Mouse (Mus musculus) lung, adult 10 weeks (tissue): Measurements from ENCODE around the gene Prickle4. TPM values are rescaled to one million over a fixed set of nuclear protein-coding genes. Genes with fewer than 3 reads are reported as not detected.

Source experiments
- polyA plus RNA-seq: library from polyadenylated mRNA; stranded (reverse); fragments of 350-450 nt; fragmentation: Illumina TruSeq; extraction: RNeasy Lipid Tissue Mini Kit (QIAGEN cat#74804); gene quantifications from one replicate; pipeline ENCODE4 v1.2.3, GENCODE M21; 2014; ENCODE audit warnings: low read depth, low replicate concordance; ENCODE audit not compliant: insufficient read depth

The Prickle4 gene
- polyA plus RNA-seq: 1.5 TPM

DNA sequence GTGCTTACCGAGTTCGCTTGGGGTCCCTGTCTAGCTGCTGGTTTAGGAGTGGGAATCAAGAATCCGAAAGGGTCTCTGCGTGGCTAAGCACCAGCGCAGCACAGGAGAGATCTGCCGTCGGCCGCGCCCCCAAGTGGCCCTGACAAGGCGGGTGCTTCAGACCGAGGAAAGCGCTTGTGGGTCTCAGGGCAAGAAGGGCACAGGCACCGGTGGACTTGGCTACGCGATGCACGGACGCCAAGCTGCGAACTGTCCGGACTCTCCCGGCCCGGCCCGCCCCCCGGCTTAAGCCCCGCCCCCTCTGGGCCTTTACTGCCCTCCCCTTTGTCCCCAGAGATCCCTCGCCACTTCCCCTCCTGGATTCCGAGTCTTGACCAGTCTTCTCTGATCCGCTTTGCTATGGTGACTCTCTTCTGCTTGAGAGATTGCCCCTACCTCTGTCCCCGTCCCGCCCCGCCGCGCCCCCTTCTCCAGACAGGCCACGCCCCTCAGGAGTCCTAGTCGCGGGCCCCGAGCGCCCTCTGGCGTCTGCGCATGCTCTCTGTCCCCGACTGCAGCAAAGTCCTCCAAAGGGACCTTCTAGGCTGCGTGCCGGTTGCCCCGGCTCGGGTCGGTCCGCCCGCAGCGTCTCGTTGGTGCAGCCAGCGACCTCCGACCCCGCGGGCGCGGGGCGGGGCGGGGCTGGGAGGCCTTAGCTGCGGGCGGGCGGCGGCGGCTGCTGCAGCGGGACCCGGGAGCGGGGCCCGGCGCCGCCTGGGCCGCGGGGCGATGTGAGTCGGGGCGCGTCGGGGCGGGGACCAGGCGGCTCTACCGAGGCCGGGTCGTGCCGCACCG is at the start of gene Prickle4:
Prickle4 (minus strand) TSS at position 234 of the 834 bp plus-strand sequence.

GRCm38 (mm10) chr17:47736856-47737255 is 42.3 kb upstream of the Prickle4 start, which contains the start of gene Tfeb:
TSS of gene Tfeb (plus strand) at chr17:47737030.

DNA sequence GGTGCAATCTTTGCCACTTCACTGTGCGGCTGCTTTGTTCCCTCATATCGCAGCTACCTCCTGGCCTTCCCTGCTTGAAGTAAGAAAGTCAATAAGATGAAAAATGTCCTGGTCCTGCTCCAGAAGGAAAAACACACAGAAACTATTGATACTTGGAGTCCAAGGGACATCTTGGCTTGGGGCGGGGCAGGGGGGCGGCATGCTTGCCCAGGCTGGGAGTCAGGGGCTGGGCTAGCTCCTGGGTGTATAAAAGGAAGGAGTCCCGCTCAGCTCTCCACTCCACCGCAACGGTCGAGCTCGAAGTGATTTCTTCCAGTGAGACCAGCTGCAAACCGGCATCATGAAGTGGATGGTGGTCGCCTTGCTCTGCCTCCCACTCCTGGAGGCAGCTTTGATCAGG is 32.0 kb upstream of the Prickle4 start, which contains the start of gene Pgc:
Pgc (plus strand) TSS at position 277 of the 400 bp plus-strand sequence.

DNA sequence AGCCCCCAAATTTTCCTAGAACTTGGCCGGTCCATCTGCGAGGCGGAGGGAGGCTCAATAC is 264 bp downstream of the Prickle4 start, which contains the start of gene Gm21981:
Gm21981 (minus strand) TSS at position 14 of the 61 bp plus-strand sequence.

DNA sequence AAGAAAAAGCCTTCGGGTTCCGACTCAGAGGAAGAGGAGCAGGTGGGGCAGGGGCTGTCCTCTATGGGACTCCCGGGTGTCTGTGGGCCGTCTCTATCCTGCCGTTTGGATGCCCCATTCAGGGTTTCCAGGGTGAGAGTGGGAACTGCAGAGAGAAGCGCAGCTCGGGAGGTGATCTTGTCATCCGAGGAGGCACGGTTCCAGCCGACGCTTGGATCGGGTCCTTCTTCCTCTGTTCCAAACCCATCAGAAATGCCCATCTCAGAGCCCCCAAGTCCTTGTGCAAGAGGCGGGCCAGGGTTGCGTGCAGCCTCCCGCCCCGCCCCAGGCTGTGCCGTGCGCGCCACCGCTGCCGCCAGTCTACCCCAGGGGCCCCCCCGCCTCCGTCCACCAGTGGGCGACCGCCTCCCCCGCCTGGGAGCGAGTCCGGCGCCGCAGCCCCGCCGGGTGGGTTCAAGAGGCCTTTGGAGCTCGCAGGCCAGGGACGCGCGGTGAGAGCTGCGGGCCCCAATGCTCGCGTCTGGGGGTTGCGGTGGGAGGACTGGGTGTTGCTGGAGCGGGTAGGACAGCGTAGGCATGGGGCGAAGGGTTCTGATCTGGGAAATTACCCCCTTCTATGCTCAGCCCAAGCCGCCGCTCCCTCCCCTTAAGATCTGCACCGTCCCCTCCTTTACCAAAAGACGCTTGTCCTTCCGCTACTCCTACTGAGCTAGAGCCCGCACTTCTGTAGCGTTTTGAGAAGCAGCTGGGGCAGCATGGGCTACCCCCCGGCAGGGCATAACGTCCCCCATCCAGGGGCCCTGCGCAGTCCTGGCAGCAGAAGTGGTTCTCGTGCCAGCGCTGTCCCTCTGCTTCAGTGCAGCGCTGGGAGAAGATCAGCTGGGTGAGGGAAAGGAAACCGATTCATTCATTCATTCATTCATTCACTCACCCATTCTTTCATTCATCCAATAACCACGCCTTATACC is 5.6 kb downstream of the Prickle4 start, which contains the start of gene Frs3:
Frs3 (plus strand) TSS at position 423 of the 968 bp plus-strand sequence.

GRCm38 (mm10) chr17:47688344-47688607 is 6.3 kb downstream of the Prickle4 start, which contains the start of gene Tomm6:
TSS of gene Tomm6 (minus strand) at chr17:47688386.

Other genes with a start within 250 kb of the Prickle4 start
- 14.3 TPM for gene Taf8, start 192.4 kb downstream of the Prickle4 start, polyA plus RNA-seq
- 106 TPM for gene Ccnd3, start 189.7 kb downstream of the Prickle4 start, polyA plus RNA-seq
- 7.0 TPM for gene Bysl, start 83.2 kb downstream of the Prickle4 start, polyA plus RNA-seq
- 16.2 TPM for gene Med20, start 83.2 kb downstream of the Prickle4 start, polyA plus RNA-seq
- gene Gm20517, start 83.1 kb downstream of the Prickle4 start, polyA plus RNA-seq: 0.87 TPM
- gene Usp49, start 64.0 kb downstream of the Prickle4 start, polyA plus RNA-seq: 1.2 TPM
- gene Tomm6, start 6.3 kb downstream of the Prickle4 start, polyA plus RNA-seq: 201 TPM
- gene Frs3, start 5.7 kb downstream of the Prickle4 start, polyA plus RNA-seq: 3.5 TPM
- gene Gm21981, start 281 bp downstream of the Prickle4 start, polyA plus RNA-seq: 0.64 TPM
- 0.56 TPM for gene Pgc, start 32.1 kb upstream of the Prickle4 start, polyA plus RNA-seq
- gene Tfeb, start 42.3 kb upstream of the Prickle4 start, polyA plus RNA-seq: 21.7 TPM
- gene Mdfi, start 140.0 kb upstream of the Prickle4 start, polyA plus RNA-seq: 7.6 TPM
- gene Foxp4, start 229.9 kb upstream of the Prickle4 start, polyA plus RNA-seq: 14.4 TPM